Mouse (Mus musculus) stomach, embryonic 14.5 days (tissue): ENCODE measurements around the gene Kdm7a. TPM values are rescaled to one million over a fixed set of nuclear protein-coding genes. Genes with fewer than 3 reads are reported as not detected.
A peak's percentile ranks its signal among the peaks of the same experiment; 100 is the strongest.

Source experiments
- ATAC-seq: fragments of 200-750 bp; cut with Nextera tagmentation; 2 replicates; pipeline ENCODE4 v1.8.0; 2017; ENCODE audit warnings: low read depth, moderate TSS enrichment; ENCODE audit not compliant: insufficient number of reproducible peaks, insufficient read depth, low FRiP score
- H3K27ac ChIP-seq: fragments of 300-500 bp; sonication (generic); 2 replicates; pipeline ENCODE4 v1.5.1; 2014; ENCODE audit warnings: mild to moderate bottlenecking, low read length, moderate library complexity, mixed read lengths
- H3K27me3 ChIP-seq: fragments of 300-500 bp; sonication (generic); 2 replicates; pipeline ENCODE4 v1.6.1; 2014; ENCODE audit warnings: low read length, control low read depth, mixed read lengths; ENCODE audit not compliant: control insufficient read depth, insufficient read depth
- H3K36me3 ChIP-seq: fragments of 300-500 bp; sonication (generic); 2 replicates; pipeline ENCODE4 v1.6.1; 2014; ENCODE audit warnings: mild to moderate bottlenecking, control low read depth, low read length, moderate library complexity, mixed read lengths; ENCODE audit not compliant: control insufficient read depth, insufficient read depth
- H3K4me1 ChIP-seq: fragments of 300-500 bp; sonication (generic); 2 replicates; pipeline ENCODE4 v1.6.1; 2014; ENCODE audit warnings: low read length, control low read depth, mixed read lengths; ENCODE audit not compliant: control insufficient read depth, insufficient read depth
- H3K4me2 ChIP-seq: fragments of 300-500 bp; sonication (generic); replicated peaks from 2 replicates; pipeline ENCODE4 v1.6.1; 2014; ENCODE audit warnings: low read depth, low read length, control low read depth
- H3K4me3 ChIP-seq: fragments of 300-500 bp; sonication (generic); 2 replicates; pipeline ENCODE4 v1.5.1; 2014; ENCODE audit warnings: low read depth, low read length, control low read depth
- H3K9ac ChIP-seq: fragments of 300-500 bp; sonication (generic); replicated peaks from 2 replicates; pipeline ENCODE4 v1.6.1; 2014; ENCODE audit warnings: low read depth, mild to moderate bottlenecking, control low read depth, low read length, moderate library complexity, mixed read lengths
- H3K9me3 ChIP-seq: fragments of 300-500 bp; sonication (generic); 2 replicates; pipeline ENCODE4 v1.6.1; 2016; ENCODE audit warnings: low read depth, low read length, control low read depth; ENCODE audit not compliant: control insufficient read depth
- whole genome bisulfite sequencing: fragments of 180-500 bp; shearing (Covaris S2); extraction: QIAGEN DNeasy Blood & Tissue Kit; methylation state at CpG from one replicate; pipeline ENCODE4 v1.1.7; 2014; 5-methylcytosine and 5-hydroxymethylcytosine counted together
- polyA plus RNA-seq: library from polyadenylated mRNA; unstranded; fragments of >200 nt; fragmentation: Nextera tagmentation; extraction: Ambion mirVana; gene quantifications from 2 replicates; pipeline ENCODE4 v1.2.1, GENCODE M21; 2014

Gene Kdm7a
- polyA plus RNA-seq, 1 experiment from 2014 or later = 6.5 TPM

GRCm38 (mm10) chr6:39203236-39203635 lies 3.4 kb downstream of the Kdm7a start:
- Histone ChIP-seq H3K4me1 (no peaks in the 10 kb centered on the region), H3K27me3 (no peaks in the 10 kb centered on the region), H3K4me2 (no peak overlapping the region), H3K36me3 (no peaks in the 10 kb centered on the region), H3K9me3 (no peaks in the 10 kb centered on the region), H3K9ac (no peak overlapping the region), H3K4me3 (no peak overlapping the region), H3K27ac (no peak overlapping the region)
- peak; percentile 46; the same call in 1 of the 2 replicates for ATAC-seq
- 86% methylated on average over 4 of the region's 4 CpGs for WGBS

DNA sequence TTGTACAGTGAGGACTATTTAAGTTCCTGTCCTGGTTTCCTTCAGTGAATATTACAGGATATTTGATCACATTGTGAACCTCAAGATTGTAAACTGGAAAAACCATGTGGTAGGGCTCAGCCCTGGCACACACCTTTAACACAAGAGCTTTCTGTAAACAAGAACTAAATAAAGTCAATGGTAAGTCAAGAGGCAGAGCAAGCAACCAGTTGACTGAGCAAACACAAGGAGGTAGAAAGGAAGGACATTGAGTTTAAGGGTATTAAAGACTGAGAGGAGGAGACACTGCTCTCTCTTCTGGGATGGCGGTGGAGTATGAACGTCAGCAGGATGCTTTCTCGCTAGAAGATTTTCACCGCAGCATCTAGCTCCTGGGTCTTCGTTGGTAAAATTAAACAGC lies 13.6 kb downstream of the Kdm7a start:
- Histone ChIP-seq H3K9me3 (no peaks in the 10 kb centered on the region), H3K4me2 (no peak overlapping the region), H3K4me3 (no peak overlapping the region), H3K27ac (no peak overlapping the region), H3K9ac (no peak overlapping the region), H3K27me3 (no peaks in the 10 kb centered on the region), H3K36me3 (no peaks in the 10 kb centered on the region; the same call in 1 of the 2 replicates), H3K4me1 (no peaks in the 10 kb centered on the region)
- ATAC-seq = no peak
- WGBS = 68% methylated on average over 5 of the region's 5 CpGs

- no peak for ATAC-seq
- Histone ChIP-seq H3K4me2 (no peak overlapping the region), H3K9me3 (no peaks in the 10 kb centered on the region), H3K4me1 (no peaks in the 10 kb centered on the region), H3K4me3 (no peak overlapping the region), H3K36me3 (no peaks in the 10 kb centered on the region; the same call in 1 of the 2 replicates), H3K27ac (no peak overlapping the region), H3K9ac (no peak overlapping the region), H3K27me3 (no peaks in the 10 kb centered on the region)
- 63% methylated on average over 2 of the region's 2 CpGs for WGBS
These were observed 15.1 kb downstream of the Kdm7a start for GRCm38 (mm10) chr6:39191518-39191917.

DNA sequence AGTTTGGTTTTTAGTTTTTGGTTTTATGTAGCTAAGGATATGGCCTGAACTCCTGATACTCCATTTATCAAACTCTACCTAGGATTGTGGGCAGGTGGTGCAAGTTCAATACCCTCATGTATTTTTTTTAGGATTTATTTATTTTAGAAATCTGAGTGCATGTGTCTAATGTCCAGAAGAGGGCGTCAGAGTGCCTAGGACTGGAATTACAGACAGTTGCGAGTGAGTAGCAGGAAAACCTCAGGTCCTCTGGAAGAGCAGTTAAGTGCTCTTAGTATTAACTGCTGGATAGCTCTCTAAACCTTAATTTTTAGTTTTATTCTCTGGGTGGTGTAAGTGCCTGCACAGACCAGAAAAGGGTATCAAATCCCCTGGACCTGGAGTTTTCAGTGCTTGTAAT lies 19.4 kb downstream of the Kdm7a start:
- ATAC-seq = no peak
- Histone ChIP-seq H3K27me3 (no peaks in the 10 kb centered on the region), H3K9ac (no peak overlapping the region), H3K36me3 (no peaks in the 10 kb centered on the region; the same call in 1 of the 2 replicates), H3K4me1 (no peaks in the 10 kb centered on the region), H3K27ac (no peak overlapping the region), H3K4me2 (no peak overlapping the region), H3K9me3 (no peaks in the 10 kb centered on the region), H3K4me3 (no peak overlapping the region)
- WGBS = 36% methylated on average over 2 of the region's 2 CpGs

DNA sequence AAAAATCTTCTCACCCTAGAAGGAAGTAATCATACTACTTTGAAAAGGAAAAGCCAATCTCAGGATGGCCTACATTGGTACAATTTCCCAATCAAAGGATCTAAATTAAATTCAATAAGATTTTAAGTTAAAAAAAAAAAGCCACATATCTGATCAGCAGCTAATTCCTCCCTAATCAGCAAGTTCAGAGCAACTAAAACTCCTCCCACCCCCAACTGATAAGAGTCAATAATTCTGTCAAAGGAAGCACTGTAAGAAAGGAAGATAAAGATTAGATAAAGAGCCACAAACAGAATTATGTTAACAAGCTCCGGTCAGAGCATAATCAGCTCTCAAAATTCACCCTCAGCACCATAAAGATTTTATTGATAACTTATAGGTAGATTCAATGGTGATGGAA lies 37.5 kb downstream of the Kdm7a start:
- Histone ChIP-seq H3K9ac (no peak overlapping the region), H3K4me1 (no peaks in the 10 kb centered on the region), H3K4me3 (no peak overlapping the region), H3K27ac (no peak overlapping the region), H3K9me3 (no peaks in the 10 kb centered on the region), H3K27me3 (no peaks in the 10 kb centered on the region), H3K4me2 (no peak overlapping the region), H3K36me3 (peaks cover 4% of the 10 kb centered on the region; the same call in 1 of the 2 replicates)
- ATAC-seq = no peak
- WGBS = 74% methylated on average over 1 of the region's 1 CpGs

GRCm38 (mm10) chr6:39164891-39165290 lies 41.7 kb downstream of the Kdm7a start:
- Histone ChIP-seq H3K27me3 (no peaks in the 10 kb centered on the region), H3K27ac (no peak overlapping the region)
- 92% methylated on average over 1 of the region's 1 CpGs for WGBS

DNA sequence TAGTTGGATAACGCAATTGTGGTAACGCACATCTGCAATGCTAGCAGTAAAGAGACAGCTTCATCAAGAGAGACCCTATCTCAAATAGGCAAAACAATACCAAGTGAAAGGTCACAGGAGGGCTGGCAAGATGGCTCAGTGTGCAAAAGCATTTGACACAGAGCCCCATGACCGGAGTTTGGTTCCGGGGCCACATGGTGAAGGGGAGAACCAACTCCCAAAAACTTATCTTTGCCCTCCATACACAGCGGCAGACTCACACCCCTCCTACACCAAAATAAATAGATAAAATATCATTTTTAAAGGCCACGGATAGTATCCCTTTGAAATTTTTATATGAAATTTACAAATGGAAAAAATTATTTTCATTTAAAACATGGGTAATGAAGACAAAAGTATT lies 44.6 kb downstream of the Kdm7a start:
- H3K4me3 ChIP-seq = no peak overlapping the region
- H3K9me3 ChIP-seq = no peaks in the 10 kb centered on the region
- no peaks in the 10 kb centered on the region for H3K27me3 ChIP-seq
- H3K4me2 ChIP-seq = no peak overlapping the region
- ATAC-seq = no peak
- 96% methylated on average over 6 of the region's 6 CpGs for WGBS
- peaks cover 7% of the 10 kb centered on the region; the same call in 1 of the 2 replicates for H3K36me3 ChIP-seq
- no peak overlapping the region for H3K27ac ChIP-seq
- no peaks in the 10 kb centered on the region for H3K4me1 ChIP-seq
- H3K9ac ChIP-seq = no peak overlapping the region

More at GRCm38 (mm10) chr6:39164891-39165290, 41.7 kb downstream of the Kdm7a start:
- Histone ChIP-seq H3K4me3 (no peak overlapping the region), H3K9ac (no peak overlapping the region), H3K36me3 (peaks cover 7% of the 10 kb centered on the region; the same call in 1 of the 2 replicates), H3K9me3 (no peaks in the 10 kb centered on the region), H3K4me2 (no peak overlapping the region), H3K4me1 (no peaks in the 10 kb centered on the region)
- ATAC-seq = no peak

- H3K4me3 ChIP-seq = no peak overlapping the region
These were observed 60.5 kb downstream of the Kdm7a start for GRCm38 (mm10) chr6:39146041-39146440.

GRCm38 (mm10) chr6:39132556-39132955 lies 74.0 kb downstream of the Kdm7a start:
- no peak for ATAC-seq
- Histone ChIP-seq H3K9me3 (no peaks in the 10 kb centered on the region), H3K27ac (no peak overlapping the region), H3K4me1 (no peaks in the 10 kb centered on the region), H3K4me3 (no peak overlapping the region), H3K36me3 (peaks cover 8% of the 10 kb centered on the region; the same call in 1 of the 2 replicates), H3K9ac (no peak overlapping the region), H3K4me2 (no peak overlapping the region), H3K27me3 (no peaks in the 10 kb centered on the region)
- WGBS = 69% methylated on average over 5 of the region's 5 CpGs

More at GRCm38 (mm10) chr6:39146041-39146440, 60.5 kb downstream of the Kdm7a start:
- no peaks in the 10 kb centered on the region for H3K27me3 ChIP-seq
- H3K9ac ChIP-seq = no peak overlapping the region
- H3K9me3 ChIP-seq = no peaks in the 10 kb centered on the region
- peaks cover 44% of the 10 kb centered on the region for H3K36me3 ChIP-seq
- WGBS = 49% methylated on average over 6 of the region's 6 CpGs
- H3K4me2 ChIP-seq = no peak overlapping the region
- no peak overlapping the region for H3K27ac ChIP-seq
- no peak for ATAC-seq
- H3K4me1 ChIP-seq = no peaks in the 10 kb centered on the region
